Mouse (Mus musculus): ENCODE results near the gene Nsdhl. TPM values are rescaled to one million over a fixed set of nuclear protein-coding genes. Genes with fewer than 3 reads are reported as not detected.

Nsdhl gene
- total and polyA plus RNA-seq, 2 experiments from 2014 or later: 5.6 to 11.8 TPM

GRCm38 (mm10) chrX:72987520-72987905 lies 69.2 kb downstream of the Nsdhl start:
- ATAC-seq (ENCODE audit: insufficient read depth, low read depth): no peak
- 28% methylated on average over 14 of the region's 14 CpGs for WGBS

GRCm38 (mm10) chrX:72988431-72988830 lies 70.1 kb downstream of the Nsdhl start:
- WGBS: 80% methylated on average over 3 of the region's 3 CpGs
- TF ChIP-seq EP300 (IDR thresholded peaks at IDR 0.05; ENCODE audit: low read depth) (no peak), CTCF (IDR thresholded peaks at IDR 0.05; ENCODE audit: low read depth) (no peak)

More at GRCm38 (mm10) chrX:72987520-72987905, 69.2 kb downstream of the Nsdhl start:
- no peak overlapping the region for H3K27ac ChIP-seq (ENCODE audit: low read depth)
- no peaks in the 10 kb centered on the region for H3K27me3 ChIP-seq (ENCODE audit: control insufficient read depth, insufficient read depth, low read length)
- no peak for TF ChIP-seq EP300 (IDR thresholded peaks at IDR 0.05; ENCODE audit: low read depth)
- TF ChIP-seq CTCF (IDR thresholded peaks at IDR 0.05; ENCODE audit: low read depth): no peak
- H3K36me3 ChIP-seq (replicated peaks; ENCODE audit: control insufficient read depth, insufficient read depth, low read length): no peaks in the 10 kb centered on the region
- H3K9ac ChIP-seq (replicated peaks; ENCODE audit: low read depth, low read length): peak overlapping the region; percentile 30; the same call in 1 of the 2 replicates
- H3K4me3 ChIP-seq (ENCODE audit: low read depth, low read length): peak overlapping the region; percentile 45
- DNase-seq (ENCODE audit: low spot score): no peak
- H3K4me1 ChIP-seq (ENCODE audit: control insufficient read depth, insufficient read depth): no peaks in the 10 kb centered on the region
- H3K9me3 ChIP-seq (replicated peaks; ENCODE audit: control insufficient read depth, low read length): no peaks in the 10 kb centered on the region
- peak overlapping the region; percentile 70 for H3K4me2 ChIP-seq (ENCODE audit: low read depth, low read length)

GRCm38 (mm10) chrX:72990581-72990980 lies 72.2 kb downstream of the Nsdhl start:
- 52% methylated on average over 3 of the region's 3 CpGs for WGBS
- H3K27me3 ChIP-seq (ENCODE audit: control insufficient read depth, insufficient read depth, low read length): no peaks in the 10 kb centered on the region
- no peak overlapping the region for H3K4me2 ChIP-seq (ENCODE audit: low read depth, low read length)
- H3K4me1 ChIP-seq (ENCODE audit: control insufficient read depth, insufficient read depth): no peaks in the 10 kb centered on the region
- no peak overlapping the region for H3K27ac ChIP-seq (ENCODE audit: low read depth)
- ATAC-seq (ENCODE audit: insufficient read depth, low read depth) (no peak), DNase-seq (ENCODE audit: low spot score) (no peak)
- no peaks in the 10 kb centered on the region for H3K9me3 ChIP-seq (replicated peaks; ENCODE audit: control insufficient read depth, low read length)
- H3K4me3 ChIP-seq (ENCODE audit: low read depth, low read length): no peak overlapping the region
- H3K9ac ChIP-seq (replicated peaks; ENCODE audit: low read depth, low read length): no peak overlapping the region
- TF ChIP-seq CTCF (IDR thresholded peaks at IDR 0.05; ENCODE audit: low read depth): no peak
- no peak for TF ChIP-seq EP300 (IDR thresholded peaks at IDR 0.05; ENCODE audit: low read depth)
- no peaks in the 10 kb centered on the region for H3K36me3 ChIP-seq (replicated peaks; ENCODE audit: control insufficient read depth, insufficient read depth, low read length)

More at GRCm38 (mm10) chrX:72988431-72988830, 70.1 kb downstream of the Nsdhl start:
- Histone ChIP-seq H3K27ac (ENCODE audit: low read depth) (no peak overlapping the region), H3K4me3 (ENCODE audit: low read depth, low read length) (no peak overlapping the region), H3K9me3 (replicated peaks; ENCODE audit: control insufficient read depth, low read length) (no peaks in the 10 kb centered on the region), H3K36me3 (replicated peaks; ENCODE audit: control insufficient read depth, insufficient read depth, low read length) (no peaks in the 10 kb centered on the region), H3K4me2 (ENCODE audit: low read depth, low read length) (no peak overlapping the region), H3K27me3 (ENCODE audit: control insufficient read depth, insufficient read depth, low read length) (no peaks in the 10 kb centered on the region), H3K9ac (replicated peaks; ENCODE audit: low read depth, low read length) (no peak overlapping the region), H3K4me1 (ENCODE audit: control insufficient read depth, insufficient read depth) (no peaks in the 10 kb centered on the region)
- DNase-seq (ENCODE audit: low spot score) (no peak), ATAC-seq (ENCODE audit: insufficient read depth, low read depth) (no peak)

- DNase-seq (ENCODE audit: low spot score): no peak
- Histone ChIP-seq H3K36me3 (replicated peaks; ENCODE audit: control insufficient read depth, insufficient read depth, low read length) (no peaks in the 10 kb centered on the region), H3K27ac (ENCODE audit: low read depth) (no peak overlapping the region), H3K9me3 (replicated peaks; ENCODE audit: control insufficient read depth, low read length) (no peaks in the 10 kb centered on the region), H3K4me3 (ENCODE audit: low read depth, low read length) (no peak overlapping the region), H3K9ac (replicated peaks; ENCODE audit: low read depth, low read length) (no peak overlapping the region), H3K4me2 (ENCODE audit: low read depth, low read length) (no peak overlapping the region), H3K4me1 (ENCODE audit: control insufficient read depth, insufficient read depth) (no peaks in the 10 kb centered on the region), H3K27me3 (ENCODE audit: control insufficient read depth, insufficient read depth, low read length) (no peaks in the 10 kb centered on the region)
- 49% methylated on average over 5 of the region's 5 CpGs for WGBS
- no peak for ATAC-seq (ENCODE audit: insufficient read depth, low read depth)
- TF ChIP-seq EP300 (IDR thresholded peaks at IDR 0.05; ENCODE audit: low read depth) (no peak), CTCF (IDR thresholded peaks at IDR 0.05; ENCODE audit: low read depth) (peak; percentile 41)
These were observed 74.0 kb downstream of the Nsdhl start for GRCm38 (mm10) chrX:72992291-72992919.

GRCm38 (mm10) chrX:72995542-72995941 lies 77.2 kb downstream of the Nsdhl start:
- H3K9ac ChIP-seq (replicated peaks; ENCODE audit: low read depth, low read length): no peak overlapping the region
- no peaks in the 10 kb centered on the region for H3K9me3 ChIP-seq (replicated peaks; ENCODE audit: control insufficient read depth, low read length)
- H3K36me3 ChIP-seq (replicated peaks; ENCODE audit: control insufficient read depth, insufficient read depth, low read length): no peaks in the 10 kb centered on the region
- H3K4me2 ChIP-seq (ENCODE audit: low read depth, low read length): no peak overlapping the region
- H3K27me3 ChIP-seq (ENCODE audit: control insufficient read depth, insufficient read depth, low read length): no peaks in the 10 kb centered on the region
- no peak for DNase-seq (ENCODE audit: low spot score)
- H3K4me1 ChIP-seq (ENCODE audit: control insufficient read depth, insufficient read depth): no peaks in the 10 kb centered on the region
- no peak overlapping the region for H3K27ac ChIP-seq (ENCODE audit: low read depth)
- no peak overlapping the region for H3K4me3 ChIP-seq (ENCODE audit: low read depth, low read length)
- WGBS: 38% methylated on average over 3 of the region's 3 CpGs
- ATAC-seq (ENCODE audit: insufficient read depth, low read depth): no peak
- no peak for TF ChIP-seq EP300 (IDR thresholded peaks at IDR 0.05; ENCODE audit: low read depth)
- TF ChIP-seq CTCF (IDR thresholded peaks at IDR 0.05; ENCODE audit: low read depth): no peak

GRCm38 (mm10) chrX:73003110-73003509 lies 84.8 kb downstream of the Nsdhl start:
- TF ChIP-seq CTCF (IDR thresholded peaks at IDR 0.05; ENCODE audit: low read depth) (no peak), EP300 (IDR thresholded peaks at IDR 0.05; ENCODE audit: low read depth) (no peak)
- no peak overlapping the region for H3K27ac ChIP-seq (ENCODE audit: low read depth)
- no peaks in the 10 kb centered on the region for H3K36me3 ChIP-seq (replicated peaks; ENCODE audit: control insufficient read depth, insufficient read depth, low read length)
- H3K27me3 ChIP-seq (ENCODE audit: control insufficient read depth, insufficient read depth, low read length): no peaks in the 10 kb centered on the region
- H3K4me1 ChIP-seq (ENCODE audit: control insufficient read depth, insufficient read depth): no peaks in the 10 kb centered on the region
- DNase-seq (ENCODE audit: low spot score): no peak
- 83% methylated on average over 5 of the region's 5 CpGs for WGBS
- H3K4me3 ChIP-seq (ENCODE audit: low read depth, low read length): no peak overlapping the region
- no peak overlapping the region for H3K4me2 ChIP-seq (ENCODE audit: low read depth, low read length)
- no peaks in the 10 kb centered on the region for H3K9me3 ChIP-seq (replicated peaks; ENCODE audit: control insufficient read depth, low read length)
- H3K9ac ChIP-seq (replicated peaks; ENCODE audit: low read depth, low read length): no peak overlapping the region
- ATAC-seq (ENCODE audit: insufficient read depth, low read depth): no peak

Measured in heart, postnatal 0 days (tissue).